Mouse (Mus musculus) ES-E14 (cell line): ENCODE measurements around the gene Mrpl44.

Source experiments
- MAFK ChIP-seq: IDR thresholded peaks from 2 replicates; pipeline ENCODE4 v1.6.1; 2014; ENCODE audit warnings: mild to moderate bottlenecking, low read depth, low read length, inconsistent platforms; ENCODE audit not compliant: insufficient read depth
- ZC3H11A ChIP-seq: IDR thresholded peaks from 2 replicates; pipeline ENCODE4 v1.6.1; 2012; ENCODE audit warnings: low read depth, mild to moderate bottlenecking, inconsistent platforms, low read length, borderline replicate concordance

DNA sequence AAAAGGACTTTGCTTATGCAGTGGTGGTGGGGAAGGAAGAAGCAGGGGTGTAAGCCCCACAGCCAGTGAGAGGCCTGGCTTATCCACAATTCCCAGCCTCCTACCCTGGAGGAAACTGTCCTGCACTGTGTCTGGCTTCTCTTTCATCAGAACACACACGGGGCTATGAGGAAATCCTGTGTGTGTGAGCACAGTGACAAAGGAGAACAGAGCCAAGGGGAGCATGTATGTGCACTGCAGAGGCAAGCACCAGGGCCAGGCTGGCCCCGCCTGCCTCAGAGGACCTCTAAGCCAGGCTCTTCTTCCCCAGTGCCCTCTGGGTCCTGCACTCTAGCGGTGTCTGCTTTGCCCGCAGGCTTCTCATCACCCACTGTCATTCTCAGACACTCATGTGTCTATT is 34.8 kb upstream of the Mrpl44 start:
- TF ChIP-seq MAFK (no peak), ZC3H11A (no peak)
